Mouse (Mus musculus) ES-Bruce4 (cell line): ENCODE data around the gene Togaram2.

Experiments used
- CTCF ChIP-seq: IDR thresholded peaks from one replicate; pipeline ENCODE4 v1.8.1; 2011; ENCODE audit warnings: low read depth, low read length
- POLR2A ChIP-seq: IDR thresholded peaks from one replicate; pipeline ENCODE4 v1.8.1; 2011; ENCODE audit warnings: low read length; ENCODE audit not compliant: insufficient read depth

DNA sequence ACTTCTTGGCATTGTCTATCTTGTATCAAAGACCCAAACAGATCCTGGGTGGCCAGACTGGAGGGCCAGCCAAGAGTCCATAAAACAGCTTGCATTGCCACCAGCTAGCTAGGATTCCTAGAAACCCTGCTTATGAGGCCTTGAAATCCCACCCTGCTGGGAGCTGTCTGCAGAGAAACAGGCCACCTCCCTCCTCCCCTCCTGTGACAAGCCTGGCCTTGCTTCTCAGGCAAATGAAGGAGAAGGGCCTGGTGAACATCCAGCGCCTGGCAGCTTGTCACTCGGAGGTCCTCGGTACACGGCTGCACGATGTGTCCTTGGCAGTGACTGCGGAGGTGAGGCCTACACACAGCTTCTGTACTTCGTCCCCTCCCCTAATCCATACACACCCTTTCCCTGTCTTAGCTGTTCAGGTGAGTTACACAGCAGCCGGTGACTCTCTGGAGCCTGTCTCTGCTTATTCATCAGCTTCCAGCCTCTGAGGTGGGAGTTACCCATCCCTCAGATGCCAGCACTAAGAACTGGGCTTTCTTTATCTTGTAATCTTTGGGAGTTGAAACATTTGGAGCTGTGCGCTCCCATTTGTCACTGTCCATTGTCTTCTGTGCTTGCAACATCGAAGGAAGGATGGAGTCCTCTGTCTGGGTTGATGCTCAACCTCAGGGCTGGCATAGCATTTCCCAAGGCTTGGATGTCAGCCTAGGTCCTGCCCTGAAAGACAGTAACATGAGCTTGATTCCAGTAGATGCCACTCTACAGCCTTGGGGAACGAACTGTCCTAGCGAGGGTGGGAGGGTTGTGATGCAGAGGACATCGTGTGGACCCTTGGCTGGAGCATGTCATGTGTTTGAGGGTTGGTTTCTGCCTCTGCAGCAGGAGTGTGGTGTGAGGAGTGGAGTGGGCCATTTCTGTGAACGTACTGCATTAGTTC is 32.8 kb downstream of the Togaram2 start:
- TF ChIP-seq POLR2A (no peak), CTCF (no peak)
